Mouse (Mus musculus) heart, embryonic 16.5 days (tissue): ENCODE results near the gene Sycp1. TPM values are rescaled to one million over a fixed set of nuclear protein-coding genes. Genes with fewer than 3 reads are reported as not detected.

Experiments
- ATAC-seq: fragments of 200-750 bp; cut with Nextera tagmentation; replicated peaks from 2 replicates; pipeline ENCODE4 v1.8.0; 2017; ENCODE audit warnings: moderate number of reproducible peaks; ENCODE audit not compliant: insufficient read depth, low FRiP score; ENCODE audit errors: extremely low read depth
- H3K27ac ChIP-seq: fragments of 300-500 bp; sonication (generic); 2 replicates; pipeline ENCODE4 v1.5.1; 2014; ENCODE audit warnings: mild to moderate bottlenecking, low read length, control low read depth, moderate library complexity
- H3K27me3 ChIP-seq: fragments of 300-500 bp; sonication (generic); 2 replicates; pipeline ENCODE4 v1.6.1; 2014; ENCODE audit warnings: low read length, mixed read lengths; ENCODE audit not compliant: control insufficient read depth, insufficient read depth
- H3K36me3 ChIP-seq: fragments of 300-500 bp; sonication (generic); 2 replicates; pipeline ENCODE4 v1.6.1; 2014; ENCODE audit not compliant: control insufficient read depth, insufficient read depth
- H3K4me1 ChIP-seq: fragments of 300-500 bp; sonication (generic); 2 replicates; pipeline ENCODE4 v1.6.1; 2014; ENCODE audit warnings: low read length, mixed read lengths; ENCODE audit not compliant: control insufficient read depth, insufficient read depth
- H3K4me2 ChIP-seq: fragments of 300-500 bp; sonication (generic); 2 replicates; pipeline ENCODE4 v1.6.1; 2014; ENCODE audit warnings: low read depth, mild to moderate bottlenecking, control low read depth, low read length
- H3K4me3 ChIP-seq: fragments of 300-500 bp; sonication (generic); 2 replicates; pipeline ENCODE4 v1.5.1; 2014; ENCODE audit warnings: mild to moderate bottlenecking, control low read depth, low read length
- H3K9ac ChIP-seq: fragments of 300-500 bp; sonication (generic); 2 replicates; pipeline ENCODE4 v1.6.1; 2014; ENCODE audit warnings: low read length, control low read depth
- H3K9me3 ChIP-seq: fragments of 300-500 bp; sonication (generic); replicated peaks from 2 replicates; pipeline ENCODE4 v1.6.1; 2016; ENCODE audit warnings: low read length; ENCODE audit not compliant: control insufficient read depth
- WGBS: fragments of 180-500 bp; shearing (Covaris S2); extraction: QIAGEN DNeasy Blood & Tissue Kit; methylation state at CpG from one replicate; pipeline ENCODE4 v1.1.7; 2014; 5-methylcytosine and 5-hydroxymethylcytosine counted together
- polyA plus RNA-seq: library from polyadenylated mRNA; unstranded; fragments of >200 nt; fragmentation: Nextera tagmentation; extraction: Ambion mirVana; gene quantifications from 2 replicates; pipeline ENCODE4 v1.2.1, GENCODE M21; 2015

Sycp1 gene
- not detected in 2 replicates for polyA plus RNA-seq

- Histone ChIP-seq H3K9ac (no peak within 1 kb of the TSS), H3K4me1 (no peaks in the 10 kb centered on the region), H3K36me3 (no peaks in the 10 kb centered on the region), H3K4me3 (no peak within 1 kb of the TSS), H3K4me2 (no peak within 1 kb of the TSS), H3K27ac (no peak within 1 kb of the TSS), H3K27me3 (no peaks in the 10 kb centered on the region), H3K9me3 (peaks cover 4% of the 10 kb centered on the region; the same call in 1 of the 2 replicates)
- WGBS = 90% methylated on average over 78 of the region's 78 CpGs
- no peak for ATAC-seq
These were observed at the start of gene Sycp1 for GRCm38 (mm10) chr3:102935451-102936354. Gene Sycp1 (minus strand): TSS chr3:102936100.

GRCm38 (mm10) chr3:102980349-102980736 is 44.4 kb upstream of the Sycp1 start:
- H3K27ac ChIP-seq = no peak overlapping the region
- H3K4me1 ChIP-seq = no peaks in the 10 kb centered on the region
- H3K9ac ChIP-seq = no peak overlapping the region
- WGBS = 61% methylated on average over 3 of the region's 3 CpGs
- H3K9me3 ChIP-seq = no peaks in the 10 kb centered on the region
- H3K4me2 ChIP-seq = no peak overlapping the region
- H3K27me3 ChIP-seq = no peaks in the 10 kb centered on the region
- no peak overlapping the region for H3K4me3 ChIP-seq
- no peak for ATAC-seq
- no peaks in the 10 kb centered on the region for H3K36me3 ChIP-seq

- no peak overlapping the region for H3K4me2 ChIP-seq
- ATAC-seq = no peak
- no peaks in the 10 kb centered on the region for H3K9me3 ChIP-seq
- H3K27ac ChIP-seq = no peak overlapping the region
- H3K9ac ChIP-seq = no peak overlapping the region
- H3K4me3 ChIP-seq = no peak overlapping the region
- no peaks in the 10 kb centered on the region for H3K4me1 ChIP-seq
- H3K36me3 ChIP-seq = no peaks in the 10 kb centered on the region
- H3K27me3 ChIP-seq = no peaks in the 10 kb centered on the region
- WGBS = 34% methylated on average over 10 of the region's 10 CpGs
These were observed 43.8 kb upstream of the Sycp1 start for GRCm38 (mm10) chr3:102979550-102980348.

GRCm38 (mm10) chr3:102976906-102977305 is 41.0 kb upstream of the Sycp1 start:
- no peak for ATAC-seq
- H3K4me2 ChIP-seq = no peak overlapping the region
- H3K27ac ChIP-seq = no peak overlapping the region
- H3K9ac ChIP-seq = no peak overlapping the region
- H3K27me3 ChIP-seq = no peaks in the 10 kb centered on the region
- 74% methylated on average over 4 of the region's 4 CpGs for WGBS
- no peaks in the 10 kb centered on the region for H3K9me3 ChIP-seq
- H3K36me3 ChIP-seq = no peaks in the 10 kb centered on the region
- no peak overlapping the region for H3K4me3 ChIP-seq
- H3K4me1 ChIP-seq = no peaks in the 10 kb centered on the region

GRCm38 (mm10) chr3:102970508-102970907 is 34.6 kb upstream of the Sycp1 start:
- no peak overlapping the region for H3K4me2 ChIP-seq
- no peaks in the 10 kb centered on the region for H3K36me3 ChIP-seq
- no peaks in the 10 kb centered on the region for H3K27me3 ChIP-seq
- H3K9ac ChIP-seq = no peak overlapping the region
- no peak overlapping the region for H3K4me3 ChIP-seq
- no peak overlapping the region for H3K27ac ChIP-seq
- no peak for ATAC-seq
- 86% methylated on average over 3 of the region's 3 CpGs for WGBS
- H3K9me3 ChIP-seq = no peaks in the 10 kb centered on the region
- H3K4me1 ChIP-seq = no peaks in the 10 kb centered on the region

GRCm38 (mm10) chr3:102970067-102970466 is 34.2 kb upstream of the Sycp1 start:
- H3K4me1 ChIP-seq = no peaks in the 10 kb centered on the region
- H3K4me3 ChIP-seq = no peak overlapping the region
- no peaks in the 10 kb centered on the region for H3K36me3 ChIP-seq
- H3K4me2 ChIP-seq = no peak overlapping the region
- H3K9me3 ChIP-seq = no peaks in the 10 kb centered on the region
- WGBS = 72% methylated on average over 9 of the region's 9 CpGs
- ATAC-seq = no peak
- H3K9ac ChIP-seq = no peak overlapping the region
- H3K27me3 ChIP-seq = no peaks in the 10 kb centered on the region
- H3K27ac ChIP-seq = no peak overlapping the region

GRCm38 (mm10) chr3:102964033-102964432 is 28.1 kb upstream of the Sycp1 start, which contains the start of gene Nr1h5:
Gene Nr1h5 (minus strand): TSS chr3:102964133.
- ATAC-seq = no peak
- H3K27ac ChIP-seq = no peak within 1 kb of the TSS
- WGBS = 10% methylated on average over 3 of the region's 3 CpGs

GRCm38 (mm10) chr3:102955596-102955995 is 19.7 kb upstream of the Sycp1 start:
- 34% methylated on average over 3 of the region's 3 CpGs for WGBS
- Histone ChIP-seq H3K4me2 (no peak overlapping the region), H3K36me3 (no peaks in the 10 kb centered on the region), H3K27ac (no peak overlapping the region), H3K9me3 (no peaks in the 10 kb centered on the region), H3K4me3 (no peak overlapping the region), H3K27me3 (no peaks in the 10 kb centered on the region), H3K4me1 (no peaks in the 10 kb centered on the region), H3K9ac (no peak overlapping the region)
- no peak for ATAC-seq

More at GRCm38 (mm10) chr3:102964033-102964432, 28.1 kb upstream of the Sycp1 start, which contains the start of gene Nr1h5:
- Histone ChIP-seq H3K9ac (no peak within 1 kb of the TSS), H3K27me3 (no peaks in the 10 kb centered on the region), H3K4me3 (no peak within 1 kb of the TSS), H3K4me2 (no peak within 1 kb of the TSS), H3K9me3 (no peaks in the 10 kb centered on the region), H3K4me1 (no peaks in the 10 kb centered on the region), H3K36me3 (no peaks in the 10 kb centered on the region)

GRCm38 (mm10) chr3:102955143-102955542 is 19.2 kb upstream of the Sycp1 start:
- Histone ChIP-seq H3K27me3 (no peaks in the 10 kb centered on the region), H3K27ac (no peak overlapping the region), H3K4me2 (no peak overlapping the region), H3K9ac (no peak overlapping the region), H3K4me1 (no peaks in the 10 kb centered on the region), H3K9me3 (no peaks in the 10 kb centered on the region), H3K36me3 (no peaks in the 10 kb centered on the region), H3K4me3 (no peak overlapping the region)
- 88% methylated on average over 3 of the region's 3 CpGs for WGBS
- ATAC-seq = no peak
